Mouse (Mus musculus): ENCODE measurements at regions not wholly inside any gene's neighbourhood (a gene's known extent, or its start where the extent isn't known, plus 50 kb on each side); places are given as distances from the start of the nearest gene placed in this dataset.
"Not testable (repeated sequence)": the region's sequence is repeated elsewhere in the genome, so short reads cannot be mapped to it uniquely, and the experiment has no call there.

- Histone ChIP-seq H3K36me3 (ENCODE audit: control insufficient read depth, insufficient read depth, low read length, poor library complexity, severe bottlenecking) (no peaks in the 10 kb centered on the region), H3K27me3 (ENCODE audit: control insufficient read depth, insufficient read depth, low read length, poor library complexity, severe bottlenecking) (no peaks in the 10 kb centered on the region)
- no peak for DNase-seq (ENCODE audit: low read depth, low spot score)
These were observed 241.3 kb downstream of the Bmp2 start for GRCm38 (mm10) chr2:133793293-133793692.

GRCm38 (mm10) chr2:133802666-133803065 lies 250.7 kb downstream of the Bmp2 start:
- Histone ChIP-seq H3K36me3 (ENCODE audit: control insufficient read depth, insufficient read depth, low read length, poor library complexity, severe bottlenecking) (no peaks in the 10 kb centered on the region), H3K27me3 (ENCODE audit: control insufficient read depth, insufficient read depth, low read length, poor library complexity, severe bottlenecking) (no peaks in the 10 kb centered on the region)
- no peak for DNase-seq (ENCODE audit: low read depth, low spot score)

- Histone ChIP-seq H3K27me3 (ENCODE audit: control insufficient read depth, insufficient read depth, low read length, poor library complexity, severe bottlenecking) (no peaks in the 10 kb centered on the region), H3K36me3 (ENCODE audit: control insufficient read depth, insufficient read depth, low read length, poor library complexity, severe bottlenecking) (no peaks in the 10 kb centered on the region)
- DNase-seq (ENCODE audit: low read depth, low spot score) = no peak
These were observed 269.5 kb downstream of the Bmp2 start for GRCm38 (mm10) chr2:133821418-133821817.

- no peaks in the 10 kb centered on the region for H3K36me3 ChIP-seq (ENCODE audit: control insufficient read depth, insufficient read depth, low read length, poor library complexity, severe bottlenecking)
- no peak for DNase-seq (ENCODE audit: low read depth, low spot score)
- no peaks in the 10 kb centered on the region for H3K27me3 ChIP-seq (ENCODE audit: control insufficient read depth, insufficient read depth, low read length, poor library complexity, severe bottlenecking)
These were observed 277.4 kb downstream of the Bmp2 start for GRCm38 (mm10) chr2:133829406-133829805.

- Histone ChIP-seq H3K27me3 (ENCODE audit: control insufficient read depth, insufficient read depth, low read length, poor library complexity, severe bottlenecking) (no peaks in the 10 kb centered on the region), H3K36me3 (ENCODE audit: control insufficient read depth, insufficient read depth, low read length, poor library complexity, severe bottlenecking) (no peaks in the 10 kb centered on the region)
- no peak for DNase-seq (ENCODE audit: low read depth, low spot score)
These were observed 298.5 kb downstream of the Bmp2 start for GRCm38 (mm10) chr2:133850485-133850884.

- H3K36me3 ChIP-seq (ENCODE audit: control insufficient read depth, insufficient read depth, low read length, poor library complexity, severe bottlenecking); H3K27me3 ChIP-seq (ENCODE audit: control insufficient read depth, insufficient read depth, low read length, poor library complexity, severe bottlenecking); DNase-seq (ENCODE audit: low read depth, low spot score): not testable (repeated sequence)
These were observed 323.0 kb downstream of the Bmp2 start for GRCm38 (mm10) chr2:133874982-133875381.

GRCm38 (mm10) chr2:133883682-133884081 lies 331.7 kb downstream of the Bmp2 start:
- Histone ChIP-seq H3K27me3 (ENCODE audit: control insufficient read depth, insufficient read depth, low read length, poor library complexity, severe bottlenecking) (no peaks in the 10 kb centered on the region), H3K36me3 (ENCODE audit: control insufficient read depth, insufficient read depth, low read length, poor library complexity, severe bottlenecking) (no peaks in the 10 kb centered on the region)
- DNase-seq (ENCODE audit: low read depth, low spot score) = no peak

- H3K27me3 ChIP-seq (ENCODE audit: control insufficient read depth, insufficient read depth, low read length, poor library complexity, severe bottlenecking) = no peaks in the 10 kb centered on the region
- DNase-seq (ENCODE audit: low read depth, low spot score) = no peak
- H3K36me3 ChIP-seq (ENCODE audit: control insufficient read depth, insufficient read depth, low read length, poor library complexity, severe bottlenecking) = no peaks in the 10 kb centered on the region
These were observed 354.3 kb downstream of the Bmp2 start for GRCm38 (mm10) chr2:133906269-133906668.

Data from splenic B cell, adult 2 months (primary cell).